Mouse (Mus musculus) fibroblast of lung, adult 2 months (primary cell): ENCODE results near the gene Ccl19.
"Not testable (repeated sequence)": the region's sequence is repeated elsewhere in the genome, so short reads cannot be mapped to it uniquely, and the experiment has no call there.

Source experiments
- DNase-seq: peaks from one replicate; pipeline ENCODE4 v3.0.0-alpha.2; 2011; ENCODE audit warnings: low read depth

Gene Ccl19

DNA sequence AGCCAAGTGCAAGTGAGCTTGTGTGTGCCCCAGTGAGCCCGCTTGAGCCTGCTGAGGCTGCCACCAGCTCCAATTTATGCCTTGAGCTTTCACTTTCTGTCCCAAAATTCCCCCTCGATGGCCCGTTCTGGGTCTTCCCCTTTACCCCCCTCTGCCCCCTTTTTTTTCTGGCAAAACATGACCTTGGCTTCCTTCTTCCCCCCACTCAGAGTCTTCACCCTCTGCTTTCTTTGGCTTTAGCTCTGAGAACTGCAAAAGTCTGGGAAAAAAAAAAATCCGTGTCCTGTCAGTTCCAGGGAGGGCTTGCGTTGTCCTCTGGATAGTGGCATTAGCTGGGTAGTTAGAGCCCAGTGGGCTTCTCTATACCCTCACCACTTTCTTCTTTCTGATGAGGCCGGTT, at the start of gene Ccl19:
Gene Ccl19 (minus strand): TSS at position 101 of the 400 bp plus-strand sequence.
- DNase-seq: not testable (repeated sequence)

GRCm38 (mm10) chr4:42773893-42774292, 17.5 kb upstream of the Ccl19 start, which contains the start of gene Ccl21a:
Gene Ccl21a (minus strand): TSS chr4:42773993.
- DNase-seq: not testable (repeated sequence)

DNA sequence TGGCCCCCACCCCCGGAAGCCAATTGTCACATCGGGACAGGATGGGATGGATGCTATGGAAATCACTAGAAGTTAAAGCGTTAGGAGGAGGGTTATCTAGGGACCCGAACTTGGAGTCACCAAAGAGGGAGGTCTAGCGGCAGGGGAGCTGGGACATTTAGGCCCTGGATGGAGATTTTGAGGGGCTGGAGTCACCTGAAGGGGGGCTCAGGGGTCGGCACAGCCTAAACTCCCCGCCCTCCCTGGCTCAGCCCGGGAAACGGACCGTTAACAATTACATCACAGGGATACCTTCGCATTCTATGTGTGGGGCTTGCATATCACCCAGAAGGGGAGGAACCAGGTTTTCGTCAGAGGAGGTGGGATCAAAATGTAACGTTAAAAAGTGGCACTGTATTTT, 21.1 kb downstream of the Ccl19 start, which contains the start of gene 4930578G10Rik:
Gene 4930578G10Rik (plus strand): TSS at position 301 of the 400 bp plus-strand sequence.
- not testable (repeated sequence) for DNase-seq
